Mouse (Mus musculus) forebrain, embryonic 11.5 days (tissue): ENCODE data around the gene Tmem184a. TPM values are rescaled to one million over a fixed set of nuclear protein-coding genes. Genes with fewer than 3 reads are reported as not detected.

Experiments
- ATAC-seq: fragments of 200-750 bp; cut with Nextera tagmentation; replicated peaks from 2 replicates; pipeline ENCODE4 v1.8.0; 2017; ENCODE audit warnings: moderate TSS enrichment; ENCODE audit not compliant: low FRiP score
- DNase-seq: peaks from one replicate; pipeline ENCODE4 v3.0.0-alpha.2; 2017; ENCODE audit warnings: low spot score
- H3K27ac ChIP-seq: fragments of 300-500 bp; sonication (generic); 2 replicates; pipeline ENCODE4 v1.5.1; 2014; ENCODE audit warnings: low read depth, low read length
- H3K27me3 ChIP-seq: fragments of 300-500 bp; sonication (generic); 2 replicates; pipeline ENCODE4 v1.6.1; 2014; ENCODE audit warnings: mild to moderate bottlenecking, low read length, mixed read lengths; ENCODE audit not compliant: control insufficient read depth, insufficient read depth
- H3K36me3 ChIP-seq: fragments of 300-500 bp; sonication (generic); 2 replicates; pipeline ENCODE4 v1.6.1; 2014; ENCODE audit warnings: mild to moderate bottlenecking, low read length, moderate library complexity, mixed read lengths; ENCODE audit not compliant: control insufficient read depth, insufficient read depth
- H3K4me1 ChIP-seq: fragments of 300-500 bp; sonication (generic); replicated peaks from 2 replicates; pipeline ENCODE4 v1.6.1; 2014; ENCODE audit warnings: low read length, mixed read lengths; ENCODE audit not compliant: control insufficient read depth, insufficient read depth
- H3K4me2 ChIP-seq: fragments of 300-500 bp; sonication (generic); 2 replicates; pipeline ENCODE4 v1.6.1; 2014; ENCODE audit warnings: low read depth, mild to moderate bottlenecking, low read length, moderate library complexity, mixed read lengths; ENCODE audit not compliant: severe bottlenecking
- H3K4me3 ChIP-seq: fragments of 300-500 bp; sonication (generic); 2 replicates; pipeline ENCODE4 v1.5.1; 2014; ENCODE audit warnings: low read depth, low read length
- H3K9ac ChIP-seq: fragments of 300-500 bp; sonication (generic); 2 replicates; pipeline ENCODE4 v1.6.1; 2014; ENCODE audit warnings: low read length
- H3K9me3 ChIP-seq: fragments of 300-500 bp; sonication (generic); 2 replicates; pipeline ENCODE4 v1.6.1; 2016; ENCODE audit warnings: low read length, mixed read lengths; ENCODE audit not compliant: control insufficient read depth
- WGBS: fragments of 180-500 bp; shearing (Covaris S2); extraction: QIAGEN DNeasy Blood & Tissue Kit; methylation state at CpG from one replicate; pipeline ENCODE4 v1.1.7; 2014; 5-methylcytosine and 5-hydroxymethylcytosine counted together
- polyA plus RNA-seq: library from polyadenylated mRNA; unstranded; fragments of >200 nt; fragmentation: Nextera tagmentation; extraction: Ambion mirVana; gene quantifications from 2 replicates; pipeline ENCODE4 v1.2.1, GENCODE M21; 2014

Gene Tmem184a
- polyA plus RNA-seq, 1 experiment from 2014 or later = 1.1 TPM

GRCm38 (mm10) chr5:139809397-139809796 lies 10.3 kb downstream of the Tmem184a start:
- 65% methylated on average over 4 of the region's 4 CpGs for WGBS
- Histone ChIP-seq H3K36me3 (no peaks in the 10 kb centered on the region), H3K4me2 (no peak overlapping the region), H3K27me3 (no peaks in the 10 kb centered on the region; the same call in 1 of the 2 replicates), H3K9ac (no peak overlapping the region), H3K4me3 (no peak overlapping the region), H3K9me3 (no peaks in the 10 kb centered on the region), H3K27ac (no peak overlapping the region), H3K4me1 (no peaks in the 10 kb centered on the region)
- ATAC-seq = no peak
- peak; percentile 48 for DNase-seq

- DNase-seq (peak; percentile 49), ATAC-seq (no peak)
- Histone ChIP-seq H3K4me2 (no peak overlapping the region), H3K4me1 (peaks cover 5% of the 10 kb centered on the region), H3K9ac (no peak overlapping the region), H3K36me3 (no peaks in the 10 kb centered on the region), H3K9me3 (no peaks in the 10 kb centered on the region), H3K27ac (no peak overlapping the region), H3K27me3 (no peaks in the 10 kb centered on the region), H3K4me3 (no peak overlapping the region)
- WGBS = 91% methylated on average over 8 of the region's 8 CpGs
These were observed 13.8 kb downstream of the Tmem184a start for GRCm38 (mm10) chr5:139805924-139806323.

- 89% methylated on average over 11 of the region's 11 CpGs for WGBS
- H3K4me3 ChIP-seq = no peak overlapping the region
- ATAC-seq = no peak
These were observed 15.1 kb downstream of the Tmem184a start for GRCm38 (mm10) chr5:139804573-139805111.

GRCm38 (mm10) chr5:139804107-139804551 lies 15.6 kb downstream of the Tmem184a start:
- ATAC-seq (peak; percentile 55; the same call in 1 of the 2 replicates), DNase-seq (no peak)
- Histone ChIP-seq H3K4me3 (no peak overlapping the region), H3K9ac (peak overlapping the region; percentile 20; the same call in 1 of the 2 replicates), H3K27me3 (no peaks in the 10 kb centered on the region), H3K9me3 (no peaks in the 10 kb centered on the region), H3K36me3 (no peaks in the 10 kb centered on the region), H3K4me1 (peaks cover 5% of the 10 kb centered on the region), H3K27ac (no peak overlapping the region), H3K4me2 (peak overlapping the region; percentile 33; the same call in 1 of the 2 replicates)
- 13% methylated on average over 6 of the region's 6 CpGs for WGBS

More at GRCm38 (mm10) chr5:139804573-139805111, 15.1 kb downstream of the Tmem184a start:
- peak; percentile 47 for DNase-seq
- H3K27ac ChIP-seq = no peak overlapping the region
- H3K27me3 ChIP-seq = no peaks in the 10 kb centered on the region
- peaks cover 5% of the 10 kb centered on the region for H3K4me1 ChIP-seq
- H3K4me2 ChIP-seq = no peak overlapping the region
- no peak overlapping the region for H3K9ac ChIP-seq
- H3K9me3 ChIP-seq = no peaks in the 10 kb centered on the region
- H3K36me3 ChIP-seq = no peaks in the 10 kb centered on the region

- H3K27ac ChIP-seq = no peak overlapping the region
- peak overlapping the region; percentile 20; the same call in 1 of the 2 replicates for H3K9ac ChIP-seq
- peak; percentile 63 for ATAC-seq
- H3K27me3 ChIP-seq = no peaks in the 10 kb centered on the region
- no peaks in the 10 kb centered on the region for H3K9me3 ChIP-seq
- peak overlapping the region; percentile 33; the same call in 1 of the 2 replicates for H3K4me2 ChIP-seq
- H3K36me3 ChIP-seq = no peaks in the 10 kb centered on the region
- 0 out of 2 replicates have a peak overlapping the region, but pooled peaks have one; percentile 2 for H3K4me3 ChIP-seq
- 8% methylated on average over 12 of the region's 12 CpGs for WGBS
- peak; percentile 88 for DNase-seq
- peaks cover 7% of the 10 kb centered on the region for H3K4me1 ChIP-seq
These were observed 16.1 kb downstream of the Tmem184a start for GRCm38 (mm10) chr5:139803601-139804102.

GRCm38 (mm10) chr5:139803165-139803564 lies 16.6 kb downstream of the Tmem184a start:
- no peak for ATAC-seq
- no peak overlapping the region for H3K4me3 ChIP-seq
- peaks cover 12% of the 10 kb centered on the region for H3K4me1 ChIP-seq
- H3K9ac ChIP-seq = no peak overlapping the region
- no peak overlapping the region for H3K27ac ChIP-seq
- no peaks in the 10 kb centered on the region for H3K9me3 ChIP-seq
- DNase-seq = no peak
- WGBS = 85% methylated on average over 8 of the region's 8 CpGs
- H3K27me3 ChIP-seq = no peaks in the 10 kb centered on the region
- H3K36me3 ChIP-seq = no peaks in the 10 kb centered on the region
- no peak overlapping the region for H3K4me2 ChIP-seq

GRCm38 (mm10) chr5:139801880-139802279 lies 17.8 kb downstream of the Tmem184a start:
- ATAC-seq (no peak), DNase-seq (no peak)
- Histone ChIP-seq H3K9me3 (no peaks in the 10 kb centered on the region), H3K36me3 (no peaks in the 10 kb centered on the region), H3K9ac (no peak overlapping the region), H3K4me2 (no peak overlapping the region), H3K27me3 (no peaks in the 10 kb centered on the region), H3K27ac (no peak overlapping the region), H3K4me1 (peaks cover 24% of the 10 kb centered on the region), H3K4me3 (no peak overlapping the region)
- 93% methylated on average over 10 of the region's 10 CpGs for WGBS

- DNase-seq = no peak
- peaks cover 28% of the 10 kb centered on the region for H3K4me1 ChIP-seq
- H3K27ac ChIP-seq = no peak overlapping the region
- ATAC-seq = no peak
- no peak overlapping the region for H3K4me3 ChIP-seq
- H3K27me3 ChIP-seq = no peaks in the 10 kb centered on the region
- 92% methylated on average over 8 of the region's 8 CpGs for WGBS
- no peaks in the 10 kb centered on the region for H3K9me3 ChIP-seq
- no peak overlapping the region for H3K9ac ChIP-seq
- H3K36me3 ChIP-seq = no peaks in the 10 kb centered on the region
- H3K4me2 ChIP-seq = no peak overlapping the region
These were observed 18.5 kb downstream of the Tmem184a start for GRCm38 (mm10) chr5:139801231-139801630.
